Mouse (Mus musculus) cerebellum, adult 11-12 months (tissue): ENCODE measurements around the gene Plvap.

Source experiments
- DNase-seq: peaks from one replicate; pipeline ENCODE4 v3.0.0; 2022

Plvap gene

GRCm38 (mm10) chr8:71464513-71465500 is 46.7 kb downstream of the Plvap start, which contains the start of gene Mrpl34:
Gene Mrpl34, plus strand, starts transcription at chr8:71464959.
- peak; percentile 100 for DNase-seq

GRCm38 (mm10) chr8:71463188-71464033 is 48.1 kb downstream of the Plvap start, which contains the start of gene Abhd8:
Gene Abhd8, minus strand, starts transcription at chr8:71463655.
- DNase-seq, result peak; percentile 99

- peak; percentile 84 for DNase-seq
Measured at GRCm38 (mm10) chr8:71462786-71463185, 48.8 kb downstream of the Plvap start.

- no peak for DNase-seq
Measured at GRCm38 (mm10) chr8:71462191-71462590, 49.4 kb downstream of the Plvap start.

GRCm38 (mm10) chr8:71461152-71461840 is 50.3 kb downstream of the Plvap start:
- peak; percentile 70 for DNase-seq

DNA sequence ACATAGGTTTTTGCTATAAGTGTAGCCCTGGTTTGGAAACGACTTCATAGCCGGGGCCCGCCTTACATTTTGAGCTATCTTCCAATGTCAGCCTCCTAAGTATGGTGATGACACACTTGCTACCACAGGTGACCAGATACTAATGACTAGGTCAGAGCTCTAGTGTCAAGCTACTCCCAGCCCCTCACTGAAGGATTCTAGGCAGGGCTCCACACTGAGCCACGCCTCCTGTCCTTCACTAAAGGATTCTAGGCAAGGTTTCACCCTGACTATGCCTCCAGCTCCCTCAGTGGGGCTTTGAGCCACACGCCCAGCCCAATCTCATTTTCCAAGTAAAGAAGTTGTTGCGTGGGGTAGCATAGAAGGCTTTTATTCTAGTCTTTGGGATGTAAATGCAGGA is 50.8 kb downstream of the Plvap start:
- no peak for DNase-seq

DNA sequence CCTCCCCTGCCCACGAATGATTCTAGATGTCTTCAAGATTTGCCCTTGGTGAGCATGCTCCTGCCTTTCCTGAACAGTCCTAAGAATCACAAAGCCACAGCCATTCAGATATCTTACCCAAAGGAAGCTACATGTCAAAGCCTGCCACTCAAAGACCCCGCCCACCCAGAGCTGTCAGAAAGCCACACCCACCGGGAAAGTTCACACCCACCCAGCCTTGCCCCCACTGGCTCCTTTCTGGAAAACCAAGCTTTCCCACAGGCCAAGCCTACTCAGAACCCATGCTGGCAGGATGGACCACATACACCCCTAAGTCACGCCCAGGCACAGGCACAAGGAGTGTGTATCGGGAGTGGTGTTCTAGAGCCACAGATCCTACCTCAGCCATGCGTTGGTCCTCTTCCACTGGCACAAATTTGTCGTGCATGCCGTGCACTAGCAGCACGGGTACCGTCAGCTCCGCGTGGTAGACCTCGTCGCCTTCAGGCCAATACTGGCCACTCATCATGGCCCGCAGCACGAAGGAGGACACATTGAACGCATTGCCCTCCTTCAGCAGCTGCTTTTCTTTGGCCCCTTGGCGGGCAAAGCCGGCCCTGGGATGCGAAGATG is 53.8 kb downstream of the Plvap start:
- peak; percentile 30 for DNase-seq

GRCm38 (mm10) chr8:71456906-71457305 is 54.6 kb downstream of the Plvap start:
- peak; percentile 45 for DNase-seq

- no peak for DNase-seq
Measured at GRCm38 (mm10) chr8:71454668-71455067, 56.9 kb downstream of the Plvap start.

DNA sequence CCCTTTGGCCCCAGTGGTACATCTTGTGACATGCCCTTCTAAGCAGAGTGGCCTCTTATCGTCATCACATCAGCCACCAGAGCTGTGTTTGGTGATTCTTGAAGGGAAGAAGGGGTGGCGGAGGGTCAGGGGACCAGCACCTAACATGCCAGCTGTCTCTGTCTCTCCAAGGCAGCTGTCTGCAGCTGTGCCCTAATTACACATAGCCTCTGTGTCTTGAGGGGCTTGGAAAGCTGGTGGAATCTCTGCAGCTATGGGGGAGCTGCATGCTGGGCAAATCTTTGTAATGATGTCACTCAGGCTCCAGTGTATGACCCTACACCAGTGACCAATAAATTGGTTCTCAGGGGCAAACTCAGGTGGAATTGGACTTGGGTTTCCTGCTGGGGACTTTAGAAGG is 58.9 kb downstream of the Plvap start:
- no peak for DNase-seq

DNA sequence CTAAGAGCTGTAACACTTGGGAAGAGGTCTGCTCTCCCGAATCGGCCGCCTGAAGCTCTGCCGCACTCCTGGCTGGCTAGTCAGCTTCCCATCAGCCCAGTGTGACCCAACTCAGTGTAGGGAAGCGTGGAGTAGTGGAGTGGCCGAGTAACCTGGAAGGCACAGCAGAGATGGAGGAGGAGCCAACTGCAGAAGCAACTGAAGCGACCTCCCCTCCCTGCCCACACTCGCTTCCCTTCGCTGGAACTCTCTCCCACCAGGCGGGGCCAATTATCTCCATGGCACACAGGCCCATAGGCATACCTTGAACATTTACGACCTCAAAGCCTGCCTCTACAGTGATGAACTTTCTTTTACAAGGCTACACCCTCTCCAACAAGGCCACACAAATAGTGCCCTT is 59.8 kb downstream of the Plvap start:
- DNase-seq, result no peak

GRCm38 (mm10) chr8:71451337-71451736 is 60.2 kb downstream of the Plvap start:
- DNase-seq, result no peak
